Mouse (Mus musculus) CH12.LX (cell line): ENCODE measurements at regions not wholly inside any gene's neighbourhood (a gene's known extent, or its start where the extent isn't known, plus 50 kb on each side); places are given as distances from the start of the nearest gene placed in this dataset.

Source experiments
- CTCF ChIP-seq, 2 experiments: IDR thresholded peaks in 1 of 2; conservative IDR thresholded peaks in 1 of 2; 2 replicates each; pipeline ENCODE4 v1.5.1; 2011 to 2012; ENCODE audit warnings: low read depth in 2 of 2, low read length in 2 of 2, improper control_type of control experiment in 1 of 2, inconsistent platforms in 1 of 2, mild to moderate bottlenecking in 1 of 2, moderate library complexity in 1 of 2
- EP300 ChIP-seq: IDR thresholded peaks from 2 replicates; pipeline ENCODE4 v1.6.1; 2011; ENCODE audit warnings: low read length, improper control_type of control experiment
- POLR2A ChIP-seq: IDR thresholded peaks from 2 replicates; pipeline ENCODE4 v1.6.1; 2011; ENCODE audit warnings: low read depth, mild to moderate bottlenecking, improper control_type of control experiment, low read length

DNA sequence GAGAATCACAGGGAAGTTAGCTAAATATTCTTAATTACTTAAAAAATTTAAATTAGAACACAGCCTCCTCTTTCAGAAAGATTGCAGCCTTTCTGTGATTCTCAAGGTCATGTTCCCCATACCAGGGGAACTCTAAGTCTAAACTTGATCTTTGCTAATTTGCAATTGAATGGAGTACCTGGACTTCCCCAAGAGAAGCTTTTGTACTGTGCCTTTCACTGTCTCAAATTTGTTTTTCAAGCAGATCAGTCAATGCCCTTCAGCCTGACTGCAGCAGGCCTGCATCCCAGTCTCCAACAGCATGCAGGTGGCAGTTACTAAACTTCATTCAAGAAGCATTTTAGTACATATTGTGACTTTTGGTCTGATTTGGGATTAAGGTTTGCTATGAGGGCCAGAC is 611.8 kb downstream of the Snca start:
- TF ChIP-seq POLR2A (no peak), CTCF (conservative IDR thresholded peaks at IDR 0.05 in 1 of 2, IDR thresholded peaks at IDR 0.05 in 1 of 2; ENCODE audit: low read depth in 2 of 2, low read length in 2 of 2) (no peak), EP300 (no peak)
